Mouse (Mus musculus): ENCODE data around the gene Fut11.
A peak's percentile ranks its signal among the peaks of the same experiment; 100 is the strongest.

GRCm38 (mm10) chr14:20674064-20674833 is 20.5 kb upstream of the Fut11 start, which contains the start of gene Sec24c:
- TF ChIP-seq CTCF (IDR thresholded peaks at IDR 0.05; ENCODE audit: borderline replicate concordance, extremely low read depth, insufficient read depth, insufficient read length): no peak
- peak; percentile 23; the same call in 1 of the 2 replicates for TF ChIP-seq POLR2A (IDR thresholded peaks at IDR 0.05; ENCODE audit: borderline replicate concordance, extremely low read depth, insufficient read depth, insufficient read length, poor library complexity, severe bottlenecking)

Measured in brain, embryonic 14.5 days (tissue).